11 mouse cellular contexts compared by ENCODE assay signal in the genomic region with DNA sequence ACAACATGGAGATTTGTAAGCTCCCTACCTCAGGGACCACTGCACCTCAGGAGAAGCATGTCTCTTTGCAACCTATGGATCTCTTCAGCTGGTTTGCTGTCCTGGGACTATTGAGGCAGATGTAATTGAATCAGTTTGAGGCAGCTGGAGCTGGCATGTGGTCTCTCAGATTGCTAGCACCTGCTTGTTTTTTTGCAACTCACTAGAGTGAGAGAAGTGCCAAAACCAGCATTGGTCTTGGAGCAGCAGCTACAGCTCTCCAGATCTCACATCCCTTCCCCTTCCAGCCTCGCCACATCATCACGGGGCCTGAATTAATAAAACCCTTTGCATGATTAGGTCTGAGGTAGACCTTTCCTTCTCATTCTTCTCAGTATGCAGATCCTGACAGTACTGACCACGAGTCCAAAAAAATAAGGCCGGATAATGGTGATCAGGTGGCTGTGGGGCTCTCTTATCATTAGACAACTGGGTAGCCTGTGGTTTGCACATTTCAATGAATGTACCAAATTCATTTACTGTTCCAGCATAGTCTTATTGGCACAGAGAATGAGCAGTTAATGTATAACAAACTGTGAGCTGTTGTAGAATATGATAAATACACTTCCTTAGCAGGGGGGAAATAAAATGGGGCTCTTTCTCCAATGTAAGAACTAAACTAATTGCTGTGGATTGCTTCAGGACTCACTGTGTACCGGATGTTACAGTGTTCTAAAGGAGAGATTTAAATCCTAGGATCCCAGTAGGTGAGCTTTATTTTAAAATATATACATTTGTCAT.
DNase-seq lines count a peak whose midpoint lies in the region; ATAC-seq and TF ChIP-seq lines count a peak whose summit lies in the region.
"Had no signal": no experiment of that assay in that cellular context is flagged by ENCODE, and none has a peak within 500 bp of the region (broad histone marks: within the 10 kb centered on the region; RNA-seq: fewer than 3 reads in every experiment).

No protein-coding gene starts in this region.

- no peak for TF ChIP-seq CTCF in stomach, postnatal 0 days (IDR thresholded peaks at IDR 0.05; ENCODE audit: low read depth)

- no peak overlapping the region for H3K4me3 ChIP-seq in stomach, embryonic 15.5 days (replicated peaks)
- no peak overlapping the region for H3K4me3 ChIP-seq in stomach, postnatal 0 days (ENCODE audit: low read depth, low read length)
- H3K4me3 ChIP-seq: liver, embryonic 13.5 days had no signal

- no peaks in the 10 kb centered on the region for H3K4me1 ChIP-seq in stomach, embryonic 15.5 days
- no peaks in the 10 kb centered on the region for H3K4me1 ChIP-seq in stomach, postnatal 0 days (replicated peaks; ENCODE audit: control insufficient read depth, insufficient read depth)

- no peaks in the 10 kb centered on the region for H3K27me3 ChIP-seq in stomach, embryonic 15.5 days (replicated peaks)
- no peaks in the 10 kb centered on the region for H3K27me3 ChIP-seq in stomach, postnatal 0 days (ENCODE audit: control insufficient read depth, insufficient read depth, low read length)
- H3K27me3 ChIP-seq: liver, embryonic 13.5 days had no signal

- H3K27ac ChIP-seq in stomach, embryonic 15.5 days: no peak overlapping the region
- H3K27ac ChIP-seq in stomach, postnatal 0 days (replicated peaks): no peak overlapping the region
- H3K27ac ChIP-seq: liver, embryonic 13.5 days had no signal

- peak; percentile 34 to 47 for DNase-seq in heart, adult 18-20 months
- no peak for DNase-seq in heart, postnatal 36 days
- DNase-seq in stomach, postnatal 0 days (ENCODE audit: low spot score): no peak
- DNase-seq in gastrocnemius, postnatal 14 days: peak; percentile 23
- DNase-seq in skeletal muscle tissue, adult 2 months (ENCODE audit: low read depth, low spot score): peak; percentile 67
- no peak for DNase-seq in thymus, postnatal 25 days
- no peak for DNase-seq in kidney, adult 11 months
- DNase-seq: liver, embryonic 13.5 days; thymus, adult 2 months had no signal

- intact Hi-C loops in heart, postnatal 36 days (cut with DNase I): no loop called here
- intact Hi-C loops in gastrocnemius, postnatal 14 days (cut with DNase I; ENCODE audit: low total_unique reads): no loop called here

- 0 out of 2 replicates have a peak, but pooled peaks have one; percentile 27 for ATAC-seq in stomach, embryonic 15.5 days (ENCODE audit: insufficient read depth, low FRiP score, low read depth)
- no peak for ATAC-seq in stomach, postnatal 0 days (ENCODE audit: low FRiP score, low TSS enrichment)

- H3K9ac ChIP-seq in stomach, embryonic 15.5 days: no peak overlapping the region
- H3K9ac ChIP-seq in stomach, postnatal 0 days (ENCODE audit: low read length): no peak overlapping the region
- H3K9ac ChIP-seq: liver, embryonic 13.5 days had no signal

- H3K36me3 ChIP-seq in stomach, embryonic 15.5 days: no peaks in the 10 kb centered on the region
- H3K36me3 ChIP-seq in stomach, postnatal 0 days (ENCODE audit: control insufficient read depth, insufficient read depth, low read length): no peaks in the 10 kb centered on the region
- H3K36me3 ChIP-seq: liver, embryonic 13.5 days had no signal

- 76% methylated on average over 5 of the region's 5 CpGs for WGBS in stomach, embryonic 15.5 days
- WGBS in stomach, postnatal 0 days: 75% methylated on average over 5 of the region's 5 CpGs

- TF ChIP-seq EP300 in stomach, postnatal 0 days (optimal IDR thresholded peaks at IDR 0.05): no peak

- H3K9me3 ChIP-seq in stomach, embryonic 15.5 days: no peaks in the 10 kb centered on the region
- H3K9me3 ChIP-seq in stomach, postnatal 0 days (ENCODE audit: control insufficient read depth, low read length): no peaks in the 10 kb centered on the region
- H3K9me3 ChIP-seq: liver, embryonic 13.5 days had no signal

- H3K4me2 ChIP-seq in stomach, embryonic 15.5 days: no peak overlapping the region
- no peak overlapping the region for H3K4me2 ChIP-seq in stomach, postnatal 0 days (replicated peaks; ENCODE audit: low read depth)
- H3K4me2 ChIP-seq: liver, embryonic 13.5 days; midbrain, embryonic 11.5 days had no signal

Comparison
In these comparisons a context has a peak if more than half of its experiments do, and no peak if none do; other contexts are left out.
1. DNase-seq: peak in heart, adult 18-20 months (2 of 2), gastrocnemius, postnatal 14 days (single experiment) and skeletal muscle tissue, adult 2 months (single experiment); none in heart, postnatal 36 days (0 of 2), stomach, postnatal 0 days (single experiment), thymus, postnatal 25 days (single experiment) and kidney, adult 11 months (single experiment).